Mouse (Mus musculus) fat pad, adult 2 months (tissue): ENCODE results near the gene Prrc2c.
A peak's percentile ranks its signal among the peaks of the same experiment; 100 is the strongest.
"Not testable (repeated sequence)": the region's sequence is repeated elsewhere in the genome, so short reads cannot be mapped to it uniquely, and the experiment has no call there.

Experiments used
- DNase-seq: peaks from one replicate; pipeline ENCODE4 v3.0.0-alpha.2; 2011; ENCODE audit warnings: low read depth, low spot score; ENCODE audit errors: extremely low read depth

The Prrc2c gene

GRCm38 (mm10) chr1:162697866-162698265 is 42.5 kb downstream of the Prrc2c start:
- DNase-seq, result no peak

- no peak for DNase-seq
Observed at GRCm38 (mm10) chr1:162693721-162694120, 46.6 kb downstream of the Prrc2c start.

- no peak for DNase-seq
Observed at GRCm38 (mm10) chr1:162665486-162666174, 74.7 kb downstream of the Prrc2c start.

GRCm38 (mm10) chr1:162664826-162665475 is 75.4 kb downstream of the Prrc2c start:
- DNase-seq, result peak; percentile 2

- DNase-seq, result no peak
Observed at GRCm38 (mm10) chr1:162660276-162660860, 80.0 kb downstream of the Prrc2c start.

- no peak for DNase-seq
Observed at GRCm38 (mm10) chr1:162658119-162658518, 82.2 kb downstream of the Prrc2c start, which contains the start of gene Myocos. Myocos (minus strand) TSS chr1:162658219.

- no peak for DNase-seq
Observed at GRCm38 (mm10) chr1:162648416-162648815, 91.9 kb downstream of the Prrc2c start.

- no peak for DNase-seq
Observed at GRCm38 (mm10) chr1:162646083-162646686, 94.2 kb downstream of the Prrc2c start.

- peak; percentile 62 for DNase-seq
Observed at GRCm38 (mm10) chr1:162643752-162644151, 96.6 kb downstream of the Prrc2c start.

GRCm38 (mm10) chr1:162642591-162642990 is 97.8 kb downstream of the Prrc2c start:
- no peak for DNase-seq

GRCm38 (mm10) chr1:162639861-162640260 is 100.5 kb downstream of the Prrc2c start:
- DNase-seq, result no peak

- DNase-seq, result no peak
Observed at GRCm38 (mm10) chr1:162639051-162639750, 101.2 kb downstream of the Prrc2c start, which contains the start of gene Myoc. Myoc (plus strand) TSS chr1:162639155.

- DNase-seq, result no peak
Observed at GRCm38 (mm10) chr1:162638535-162638934, 101.8 kb downstream of the Prrc2c start.

- DNase-seq, result no peak
Observed at GRCm38 (mm10) chr1:162636516-162636915, 103.8 kb downstream of the Prrc2c start.

GRCm38 (mm10) chr1:162635291-162635931 is 104.9 kb downstream of the Prrc2c start:
- DNase-seq, result not testable (repeated sequence)

- DNase-seq, result not testable (repeated sequence)
Observed at GRCm38 (mm10) chr1:162628326-162628725, 112.0 kb downstream of the Prrc2c start.

GRCm38 (mm10) chr1:162627821-162628220 is 112.5 kb downstream of the Prrc2c start:
- not testable (repeated sequence) for DNase-seq

- no peak for DNase-seq
Observed at GRCm38 (mm10) chr1:162625229-162625628, 115.1 kb downstream of the Prrc2c start.

- DNase-seq, result no peak
Observed at GRCm38 (mm10) chr1:162623895-162624294, 116.5 kb downstream of the Prrc2c start.
